Mouse (Mus musculus): Measurements from ENCODE around the gene Cxcr2. TPM values are rescaled to one million over a fixed set of nuclear protein-coding genes. Genes with fewer than 3 reads are reported as not detected.

Cxcr2 gene
- 5.6 and 6.4 TPM in 2 replicates for polyA plus RNA-seq (2012; rRNA removed)

GRCm38 (mm10) chr1:74153461-74154184 lies at the start of gene Cxcr2:
Gene Cxcr2 (plus strand): TSS chr1:74153989.

GRCm38 (mm10) chr1:74124021-74124981 lies 29.5 kb upstream of the Cxcr2 start, which contains the start of gene Tns1:
Gene Tns1 (minus strand): TSS chr1:74124449.

GRCm38 (mm10) chr1:74124991-74125552 lies 28.7 kb upstream of the Cxcr2 start, which contains the start of gene Rufy4:
Gene Rufy4 (plus strand): TSS chr1:74125541.

GRCm38 (mm10) chr1:74194445-74194844 lies 40.7 kb downstream of the Cxcr2 start, which contains the start of gene Cxcr1:
Gene Cxcr1 (minus strand): TSS chr1:74194631.

Other genes starting within 250 kb of the Cxcr2 start
- gene Tns1, start 29.5 kb upstream of the Cxcr2 start, polyA plus RNA-seq (2012; rRNA removed): 4.4 and 6.5 TPM in 2 replicates
- gene Rufy4, start 28.4 kb upstream of the Cxcr2 start, polyA plus RNA-seq (2012; rRNA removed): 0.29 and 0.37 TPM in 2 replicates
- not detected in 2 replicates for gene Cxcr1, start 40.6 kb downstream of the Cxcr2 start, polyA plus RNA-seq (2012; rRNA removed)
- 114 and 121 TPM in 2 replicates for gene Arpc2, start 82.1 kb downstream of the Cxcr2 start, polyA plus RNA-seq (2012; rRNA removed)
- 0.32 and 0.37 TPM in 2 replicates for gene Gpbar1, start 124.6 kb downstream of the Cxcr2 start, polyA plus RNA-seq (2012; rRNA removed)
- gene Aamp, start 130.7 kb downstream of the Cxcr2 start, polyA plus RNA-seq (2012; rRNA removed): 69.0 and 74.8 TPM in 2 replicates
- gene Pnkd, start 130.9 kb downstream of the Cxcr2 start, polyA plus RNA-seq (2012; rRNA removed): 23.2 and 24.3 TPM in 2 replicates
- gene Tmbim1, start 151.6 kb downstream of the Cxcr2 start, polyA plus RNA-seq (2012; rRNA removed): 15.5 and 21.6 TPM in 2 replicates
- 0.13 and 0.16 TPM in 2 replicates for gene Catip, start 208.1 kb downstream of the Cxcr2 start, polyA plus RNA-seq (2012; rRNA removed)
- 25.1 and 26.1 TPM in 2 replicates for gene Slc11a1, start 221.2 kb downstream of the Cxcr2 start, polyA plus RNA-seq (2012; rRNA removed)
- gene Ctdsp1, start 237.5 kb downstream of the Cxcr2 start, polyA plus RNA-seq (2012; rRNA removed): 44.9 and 47.5 TPM in 2 replicates